Mouse (Mus musculus) erythroblast, adult 5-6 weeks (primary cell): ENCODE measurements around the gene Car11. TPM values are rescaled to one million over a fixed set of nuclear protein-coding genes. Genes with fewer than 3 reads are reported as not detected.

Experiments
- ATAC-seq: replicated peaks from 2 replicates; pipeline ENCODE4 v1.8.0; 2016; ENCODE audit warnings: moderate number of reproducible peaks, mild to moderate bottlenecking, moderate TSS enrichment, inconsistent platforms; ENCODE audit not compliant: poor library complexity, low FRiP score, severe bottlenecking
- total RNA-seq, 2 experiments: library from RNA; stranded (forward) in 1 of 2; stranded (reverse) in 1 of 2; fragments of 150-400 nt in 1 of 2; fragments of 200-764, 138-1000 nt in 1 of 2; gene quantifications; 2 replicates each; pipeline versions ENCODE4 v1.2.3 to v1.2.4; 2015 to 2017; ENCODE audit warnings: low replicate concordance in 2 of 2

Car11 gene
- total RNA-seq, 2 experiments from 2014 or later: not detected

DNA sequence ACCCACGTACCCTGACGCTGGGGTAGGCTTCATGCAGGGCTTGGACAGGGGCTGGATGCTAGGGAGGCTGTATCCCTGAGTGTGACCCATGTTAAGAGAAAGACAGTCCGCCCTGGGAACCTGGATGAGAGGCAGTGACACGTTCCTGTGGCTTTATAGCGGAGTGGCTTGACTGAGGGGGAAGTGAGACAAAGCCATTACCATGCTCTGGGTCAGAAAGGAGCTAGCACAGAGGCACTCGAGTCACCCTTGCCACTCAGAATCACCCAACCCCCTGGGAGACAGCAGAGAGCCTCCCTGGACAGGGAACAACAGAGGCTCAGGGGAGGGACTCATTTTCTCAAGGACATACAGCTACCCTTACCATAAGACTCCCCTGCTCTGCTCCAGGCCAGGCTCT, 10.5 kb upstream of the Car11 start:
- ATAC-seq: no peak

GRCm38 (mm10) chr7:45689800-45690199, 9.8 kb upstream of the Car11 start:
- ATAC-seq: no peak

GRCm38 (mm10) chr7:45692364-45692763, 7.3 kb upstream of the Car11 start:
- no peak for ATAC-seq

- ATAC-seq: no peak
These were observed 5.6 kb upstream of the Car11 start, which contains the start of gene Sec1 for GRCm38 (mm10) chr7:45693921-45694591. TSS of gene Sec1 (minus strand) at chr7:45694402.

GRCm38 (mm10) chr7:45695098-45695497, 4.5 kb upstream of the Car11 start:
- no peak for ATAC-seq

- no peak for ATAC-seq
These were observed 1.7 kb upstream of the Car11 start for GRCm38 (mm10) chr7:45697894-45698293.

DNA sequence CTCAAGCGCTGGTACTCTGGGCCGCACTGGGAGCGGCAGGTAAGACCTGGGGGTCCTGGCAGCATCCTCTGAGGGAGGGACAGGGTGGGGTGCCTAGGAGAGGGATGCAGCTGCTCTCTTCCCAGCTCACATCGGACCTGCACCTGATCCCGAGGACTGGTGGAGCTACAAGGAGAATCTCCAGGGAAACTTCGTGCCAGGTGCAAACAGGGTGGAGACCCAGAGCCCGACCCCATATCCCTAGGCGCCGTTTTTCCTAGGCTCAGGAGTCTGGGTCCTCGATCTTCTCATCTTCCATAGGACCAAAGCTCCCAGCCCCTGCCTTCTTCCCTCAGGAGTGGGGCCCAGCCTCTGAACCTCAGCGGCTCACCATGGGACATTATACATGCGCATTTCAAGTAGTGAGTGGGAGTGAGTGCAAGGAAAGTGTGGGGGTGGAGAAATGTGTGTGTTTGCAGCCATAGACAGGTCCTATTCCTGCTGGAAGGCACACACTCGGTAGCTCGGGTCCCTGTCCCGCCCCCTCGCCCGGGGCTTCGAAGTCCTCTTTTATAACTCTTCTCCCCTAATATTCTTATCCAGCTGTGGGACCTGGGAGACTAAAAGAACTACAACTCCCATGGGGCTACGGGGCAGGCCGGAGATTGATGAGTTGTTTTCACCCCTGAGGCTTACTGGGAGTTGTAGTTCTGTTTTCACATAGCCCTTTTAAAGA, 815 bp downstream of the Car11 start:
- no peak for ATAC-seq

DNA sequence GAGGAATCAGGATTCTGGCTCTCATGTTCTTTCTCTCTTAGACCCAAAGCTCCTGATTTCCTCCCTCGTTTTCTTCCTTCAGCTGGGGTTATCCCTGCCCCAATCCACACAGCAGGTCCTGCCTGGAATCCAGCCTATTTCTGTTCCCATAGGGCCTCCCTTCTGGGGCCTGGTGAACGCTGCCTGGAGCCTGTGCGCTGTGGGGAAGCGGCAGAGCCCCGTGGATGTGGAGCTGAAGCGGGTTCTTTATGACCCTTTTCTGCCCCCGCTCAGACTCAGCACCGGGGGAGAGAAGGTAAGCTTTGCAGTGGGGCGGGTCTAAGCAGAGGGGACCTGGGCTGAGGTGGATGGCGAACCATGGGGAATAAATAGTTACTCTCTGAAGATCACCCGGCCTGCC, 1.4 kb downstream of the Car11 start:
- ATAC-seq: no peak

DNA sequence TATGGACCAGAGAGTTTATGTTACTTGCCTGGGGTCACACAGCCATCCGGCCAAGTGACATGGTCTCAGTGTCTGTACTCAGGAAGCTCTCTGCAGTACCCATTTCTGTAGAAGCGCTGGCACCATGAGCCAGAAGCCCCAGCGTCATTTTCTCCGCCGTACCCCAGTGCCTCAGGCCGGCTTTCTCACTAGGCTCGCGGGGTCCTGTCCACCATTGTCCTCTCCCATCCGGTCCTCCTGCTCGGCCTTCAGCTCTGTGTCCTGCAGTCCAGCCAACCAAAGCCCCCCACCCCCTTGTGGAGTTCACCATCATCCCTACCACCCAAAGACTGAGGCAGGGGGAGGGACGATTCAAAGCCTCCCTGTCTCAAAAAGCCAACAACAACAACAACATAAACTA, 2.0 kb downstream of the Car11 start:
- ATAC-seq: no peak

GRCm38 (mm10) chr7:45702316-45702715, 2.7 kb downstream of the Car11 start:
- no peak for ATAC-seq

DNA sequence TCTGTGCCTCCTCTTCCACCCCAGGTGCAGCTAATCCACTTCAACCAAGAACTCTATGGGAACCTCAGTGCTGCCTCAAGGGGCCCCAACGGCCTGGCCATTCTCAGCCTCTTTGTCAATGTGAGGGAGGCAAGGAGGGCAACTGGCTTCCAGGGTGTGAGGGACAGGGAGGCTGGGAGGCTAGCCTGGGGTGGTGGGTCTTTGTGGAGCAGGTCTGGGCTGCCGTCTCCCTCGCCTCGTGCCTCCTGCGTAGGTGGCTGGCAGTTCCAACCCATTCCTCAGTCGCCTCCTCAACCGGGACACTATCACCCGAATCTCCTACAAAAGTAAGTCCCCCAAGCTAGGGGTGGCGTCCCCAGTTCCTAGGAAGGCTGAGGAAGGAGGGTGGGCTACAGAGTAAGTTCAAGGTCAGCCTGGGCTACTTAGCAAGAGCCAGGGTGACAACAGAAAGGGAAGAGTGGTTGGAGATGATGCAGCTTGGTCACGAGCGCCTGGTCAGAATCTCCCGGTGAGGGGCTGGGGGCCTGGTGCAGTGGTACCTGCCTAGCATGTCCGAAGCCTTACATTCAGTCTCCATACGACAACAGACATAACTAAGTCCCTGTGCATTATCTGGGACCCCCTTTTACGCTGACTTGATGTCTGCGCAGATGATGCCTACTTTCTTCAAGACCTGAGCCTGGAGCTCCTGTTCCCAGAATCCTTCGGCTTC, 3.3 kb downstream of the Car11 start:
- no peak for ATAC-seq

- no peak for ATAC-seq
These were observed 3.9 kb downstream of the Car11 start for GRCm38 (mm10) chr7:45703521-45704033.

DNA sequence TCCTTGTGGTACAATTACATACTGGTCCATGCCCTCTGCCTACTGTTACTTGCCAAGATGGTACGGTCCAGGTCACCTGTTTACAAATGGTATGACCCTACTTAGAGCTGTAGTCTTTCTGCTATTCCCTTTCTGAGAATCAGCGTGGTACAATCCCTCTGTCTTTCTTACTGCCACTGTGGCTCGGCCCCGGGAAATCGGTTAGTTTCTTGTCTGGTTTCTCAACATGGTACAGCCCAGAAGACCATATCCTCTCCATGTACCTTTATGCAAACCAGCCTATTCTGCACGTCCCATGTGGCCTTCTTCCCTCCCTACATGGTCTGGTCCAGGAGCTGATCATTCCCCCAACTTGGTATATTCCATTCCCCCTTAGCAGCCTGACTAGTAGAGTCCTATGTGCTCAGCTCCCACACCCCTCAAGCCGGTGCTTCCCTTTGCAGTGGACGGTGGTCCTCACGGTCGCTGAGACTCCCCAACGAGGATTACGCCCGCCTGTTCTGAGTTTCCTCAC, 4.5 kb downstream of the Car11 start:
- no peak for ATAC-seq

DNA sequence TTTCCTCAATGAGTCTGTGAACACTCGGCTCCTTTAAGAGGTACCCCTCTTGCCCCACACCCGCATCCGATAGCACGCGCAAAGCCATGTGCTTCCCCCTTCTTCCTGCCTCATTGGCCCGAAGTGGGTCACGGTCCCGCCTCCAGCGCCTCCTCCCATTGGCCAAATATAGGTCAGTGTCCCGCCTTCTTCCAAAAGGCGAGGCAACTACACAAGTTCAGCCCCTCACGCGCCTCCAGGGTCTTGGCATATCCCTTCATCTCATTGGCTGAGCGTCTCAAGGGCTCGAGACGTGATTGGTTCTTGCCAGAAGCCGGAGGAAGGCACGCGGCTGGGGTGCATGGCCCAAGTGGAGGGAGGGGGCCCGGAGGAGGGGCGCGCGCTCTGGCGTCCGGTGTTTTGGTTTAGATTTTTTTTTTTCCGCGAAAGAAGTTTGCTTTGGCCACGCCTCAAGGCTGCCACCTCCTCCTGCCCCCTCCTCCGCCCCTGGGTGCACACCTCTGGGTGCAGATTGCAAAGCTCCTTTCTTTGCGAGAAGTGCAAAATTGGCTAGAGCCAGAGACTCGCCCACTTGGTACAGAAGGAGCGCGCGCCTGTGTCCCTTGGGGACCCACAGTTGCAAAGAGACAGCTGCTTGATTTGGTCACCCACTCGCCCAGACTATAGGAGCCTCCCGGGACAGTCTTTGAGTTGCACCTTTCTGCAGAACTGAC, 5.2 kb downstream of the Car11 start, which contains the start of gene Dbp:
Dbp (plus strand) TSS at position 359 of the 713 bp plus-strand sequence.
- ATAC-seq: peak; percentile 77

DNA sequence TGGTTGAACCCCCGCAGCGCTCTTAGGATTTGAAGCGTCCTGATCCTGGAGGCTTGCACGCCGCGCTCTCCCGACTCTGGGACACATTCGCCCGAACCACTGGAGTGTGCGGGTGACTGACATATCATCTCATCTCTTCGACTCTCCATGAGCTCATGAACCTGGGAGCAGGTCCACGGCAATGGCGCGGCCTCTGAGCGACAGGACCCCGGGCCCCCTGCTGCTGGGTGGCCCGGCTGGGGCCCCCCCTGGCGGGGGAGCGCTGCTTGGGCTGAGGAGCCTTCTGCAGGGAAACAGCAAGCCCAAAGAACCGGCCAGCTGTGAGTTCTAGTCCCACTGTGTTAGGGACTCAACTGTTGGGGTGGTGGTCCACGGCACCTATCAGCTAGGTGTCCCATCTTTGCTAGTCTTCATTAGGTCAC, 5.8 kb downstream of the Car11 start:
- no peak for ATAC-seq

DNA sequence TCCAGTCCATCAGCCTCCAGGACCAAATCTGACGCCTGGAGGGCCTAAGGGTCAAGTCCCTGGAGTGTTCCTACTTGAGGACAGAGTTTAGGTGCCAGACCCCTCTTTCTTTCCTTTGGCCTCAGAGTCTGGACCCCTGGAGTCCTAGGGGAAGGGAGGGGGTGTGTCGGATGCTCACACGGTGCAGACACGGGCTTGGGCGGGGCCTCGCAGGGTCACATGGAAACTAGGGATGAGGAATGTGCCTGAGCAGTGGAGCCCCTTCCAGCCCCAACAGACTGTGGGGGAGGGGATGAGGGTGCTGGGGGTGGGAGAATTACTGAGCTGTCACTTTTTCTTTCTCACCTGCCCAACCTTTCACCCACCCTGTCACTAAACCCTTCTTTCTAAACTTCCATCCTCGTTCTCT, 6.2 kb downstream of the Car11 start:
- no peak for ATAC-seq

DNA sequence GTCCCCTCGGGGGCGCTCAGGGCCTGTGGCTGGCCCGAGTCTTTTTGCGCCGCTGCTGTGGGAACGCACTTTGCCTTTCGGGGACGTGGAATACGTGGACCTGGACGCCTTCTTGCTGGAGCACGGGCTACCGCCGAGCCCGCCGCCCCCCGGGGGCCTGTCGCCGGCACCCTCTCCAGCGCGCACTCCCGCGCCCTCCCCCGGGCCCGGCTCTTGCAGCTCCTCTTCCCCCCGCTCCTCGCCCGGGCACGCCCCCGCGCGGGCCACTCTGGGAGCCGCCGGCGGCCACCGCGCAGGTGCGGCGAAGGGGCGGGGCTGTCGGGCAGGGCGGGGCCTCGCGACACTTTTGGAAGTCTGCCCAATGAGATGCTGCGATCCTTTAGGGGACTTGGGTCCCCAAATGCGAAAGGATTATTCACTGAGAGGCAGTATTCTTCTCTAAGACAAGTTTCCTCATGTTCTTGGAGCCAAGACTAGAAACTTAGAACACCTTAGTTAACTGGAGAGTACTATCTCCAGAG, 7.1 kb downstream of the Car11 start:
- ATAC-seq: no peak

DNA sequence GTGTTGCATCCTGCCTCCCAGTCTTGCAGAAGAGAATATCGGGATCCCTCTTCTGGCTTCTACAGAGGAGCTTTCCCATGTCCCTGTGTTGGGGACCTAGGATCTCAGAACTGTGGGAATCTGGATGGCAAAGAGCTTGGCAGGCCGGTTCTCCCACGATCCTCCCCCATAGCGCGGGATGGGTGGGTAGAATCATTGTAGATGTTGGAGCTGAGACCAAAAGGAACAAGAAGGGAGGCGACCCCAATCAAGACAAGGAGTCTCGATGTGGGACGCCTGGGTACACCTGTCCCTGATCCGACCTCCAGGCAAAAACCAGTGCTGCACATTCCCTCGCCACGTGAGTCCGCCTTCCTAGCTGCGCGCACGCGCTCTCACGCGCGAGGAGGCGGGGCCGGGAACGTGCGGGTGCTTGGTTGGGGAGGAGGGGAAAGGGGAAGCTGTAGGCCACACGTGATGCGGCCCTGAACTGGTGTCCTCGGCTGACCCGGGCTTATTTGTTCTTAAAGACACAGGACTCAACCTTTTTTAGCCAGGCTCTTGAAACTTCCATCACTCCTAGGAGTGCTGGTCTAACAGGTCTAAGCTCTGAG, 7.8 kb downstream of the Car11 start:
- ATAC-seq: 0 out of 2 replicates have a peak, but pooled peaks have one; percentile 18

DNA sequence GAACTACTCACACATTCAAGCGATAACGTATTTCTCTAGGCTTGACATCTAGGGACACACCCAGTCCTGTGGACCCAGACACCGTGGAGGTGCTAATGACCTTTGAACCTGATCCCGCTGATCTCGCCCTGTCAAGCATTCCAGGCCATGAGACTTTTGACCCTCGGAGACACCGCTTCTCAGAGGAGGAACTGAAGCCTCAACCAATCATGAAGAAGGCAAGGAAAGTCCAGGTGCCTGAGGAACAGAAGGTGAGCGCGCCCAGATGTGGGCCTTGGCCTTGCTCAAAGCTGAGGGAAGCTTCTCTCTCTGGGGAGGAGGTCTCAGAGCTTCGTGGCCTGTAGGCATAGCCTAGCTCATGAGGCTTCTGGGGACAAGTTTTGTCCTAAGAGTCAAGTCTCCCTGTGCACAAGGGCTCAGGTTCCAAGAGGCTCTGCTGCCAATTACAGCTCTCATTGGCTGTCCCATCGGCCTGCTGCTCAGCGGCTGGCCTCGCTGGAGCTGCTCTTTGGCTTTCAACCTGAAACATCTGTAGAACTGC, 8.6 kb downstream of the Car11 start:
- ATAC-seq: no peak
